ENCODE assay signal across 25 mouse cellular contexts in the genomic region with DNA sequence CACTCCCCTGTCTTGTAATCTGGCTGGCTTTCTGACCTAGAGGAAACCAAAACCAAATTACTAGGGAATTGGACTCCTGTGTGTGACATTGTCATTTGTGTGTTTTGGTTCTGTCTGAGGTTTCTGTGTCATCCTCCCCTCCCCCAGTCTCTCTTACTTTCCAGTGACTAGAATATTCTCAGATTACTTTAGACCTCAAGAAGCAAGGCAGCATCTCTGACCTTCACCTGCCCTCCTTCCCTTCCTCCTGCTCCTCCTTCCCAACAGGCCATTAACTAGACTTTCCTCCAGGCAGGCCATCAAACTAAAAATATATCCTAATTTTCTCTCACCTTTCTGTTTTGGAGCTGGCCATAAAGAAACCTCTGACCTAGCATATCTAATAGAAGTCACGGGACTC. TPM values are rescaled to one million over a fixed set of nuclear protein-coding genes. Genes with fewer than 3 reads are reported as not detected.
DNase-seq lines count a peak whose midpoint lies in the region; ATAC-seq lines count a peak whose summit lies in the region.
"Had no signal": no experiment of that assay in that cellular context is flagged by ENCODE, and none has a peak within 500 bp of the region (broad histone marks: within the 10 kb centered on the region; RNA-seq: fewer than 3 reads in every experiment).

No protein-coding gene starts in this region.

- peak overlapping the region; percentile 10; the same call in 1 of the 2 replicates for H3K27ac ChIP-seq in heart, embryonic 10.5 days
- peak overlapping the region; percentile 44 for H3K27ac ChIP-seq in kidney, embryonic 16.5 days (ENCODE audit: low read length)
- peak overlapping the region; percentile 30; the same call in 1 of the 2 replicates for H3K27ac ChIP-seq in liver, embryonic 12.5 days
- peak overlapping the region; percentile 28; the same call in 1 of the 2 replicates for H3K27ac ChIP-seq in midbrain, embryonic 10.5 days (replicated peaks)
- H3K27ac ChIP-seq in midbrain, embryonic 13.5 days: no peak overlapping the region
- H3K27ac ChIP-seq: embryonic facial prominence, embryonic 12.5 days; embryonic facial prominence, embryonic 15.5 days; gastrocnemius, adult 2 months; heart, embryonic 13.5 days; hindbrain, embryonic 14.5 days had no signal

- H3K27me3 ChIP-seq in heart, embryonic 10.5 days (ENCODE audit: insufficient read depth, poor library complexity, severe bottlenecking): no peaks in the 10 kb centered on the region
- H3K27me3 ChIP-seq in kidney, embryonic 16.5 days (ENCODE audit: insufficient read depth, low read length): no peaks in the 10 kb centered on the region
- no peaks in the 10 kb centered on the region for H3K27me3 ChIP-seq in liver, embryonic 12.5 days (replicated peaks)
- H3K27me3 ChIP-seq in midbrain, embryonic 10.5 days (ENCODE audit: low read depth, poor library complexity, severe bottlenecking): no peaks in the 10 kb centered on the region
- H3K27me3 ChIP-seq in midbrain, embryonic 13.5 days: no peaks in the 10 kb centered on the region
- H3K27me3 ChIP-seq: CH12.LX; embryonic facial prominence, embryonic 12.5 days; embryonic facial prominence, embryonic 15.5 days; heart, embryonic 13.5 days had no signal

- H3K9ac ChIP-seq in kidney, embryonic 16.5 days (replicated peaks; ENCODE audit: low read length): no peak overlapping the region
- no peak overlapping the region; the same call in 1 of the 2 replicates for H3K9ac ChIP-seq in liver, embryonic 12.5 days
- H3K9ac ChIP-seq in midbrain, embryonic 13.5 days (replicated peaks): no peak overlapping the region
- H3K9ac ChIP-seq: embryonic facial prominence, embryonic 12.5 days; embryonic facial prominence, embryonic 15.5 days; forebrain, postnatal 0 days; heart, embryonic 13.5 days; hindbrain, embryonic 14.5 days had no signal

- H3K4me1 ChIP-seq in heart, embryonic 10.5 days: peaks cover 29% of the 10 kb centered on the region
- H3K4me1 ChIP-seq in kidney, embryonic 16.5 days (ENCODE audit: insufficient read depth, low read length): peaks cover 38% of the 10 kb centered on the region
- H3K4me1 ChIP-seq in liver, embryonic 12.5 days: peaks cover 85% of the 10 kb centered on the region
- H3K4me1 ChIP-seq in midbrain, embryonic 10.5 days: peaks cover 16% of the 10 kb centered on the region
- peaks cover 8% of the 10 kb centered on the region for H3K4me1 ChIP-seq in midbrain, embryonic 13.5 days (replicated peaks)
- H3K4me1 ChIP-seq: embryonic facial prominence, embryonic 15.5 days had no signal

- WGBS in heart, embryonic 10.5 days: 60% methylated on average over 1 of the region's 1 CpGs
- WGBS in kidney, embryonic 16.5 days: 46% methylated on average over 1 of the region's 1 CpGs
- WGBS in liver, embryonic 12.5 days (ENCODE audit: insufficient replicate concordance): 93% methylated on average over 1 of the region's 1 CpGs
- whole genome bisulfite sequencing in midbrain, embryonic 10.5 days: 59% methylated on average over 1 of the region's 1 CpGs
- 57% methylated on average over 1 of the region's 1 CpGs for WGBS in midbrain, embryonic 13.5 days

- H3K4me2 ChIP-seq in kidney, embryonic 16.5 days (replicated peaks; ENCODE audit: low read depth, low read length): no peak overlapping the region
- no peak overlapping the region for H3K4me2 ChIP-seq in liver, embryonic 12.5 days
- H3K4me2 ChIP-seq in midbrain, embryonic 13.5 days (replicated peaks): no peak overlapping the region
- H3K4me2 ChIP-seq: embryonic facial prominence, embryonic 12.5 days; embryonic facial prominence, embryonic 15.5 days; heart, embryonic 13.5 days; hindbrain, embryonic 14.5 days had no signal

- peak; percentile 18; the same call in 1 of the 2 replicates for ATAC-seq in kidney, embryonic 16.5 days (ENCODE audit: low FRiP score, low TSS enrichment)
- no peak for ATAC-seq in liver, embryonic 12.5 days
- ATAC-seq in midbrain, embryonic 13.5 days: no peak
- ATAC-seq: forebrain, embryonic 14.5 days; forebrain, postnatal 0 days had no signal

- H3K4me3 ChIP-seq in heart, embryonic 10.5 days: no peak overlapping the region
- H3K4me3 ChIP-seq in kidney, embryonic 16.5 days (ENCODE audit: low read length): no peak overlapping the region
- no peak overlapping the region for H3K4me3 ChIP-seq in liver, embryonic 12.5 days
- no peak overlapping the region for H3K4me3 ChIP-seq in midbrain, embryonic 10.5 days
- H3K4me3 ChIP-seq in midbrain, embryonic 13.5 days (replicated peaks): no peak overlapping the region
- H3K4me3 ChIP-seq: embryonic facial prominence, embryonic 12.5 days; embryonic facial prominence, embryonic 15.5 days; gastrocnemius, adult 2 months; heart, embryonic 13.5 days had no signal

- no peak for DNase-seq in heart, embryonic 10.5 days (ENCODE audit: low spot score)
- DNase-seq in heart, adult 8-10 months (ENCODE audit: low spot score): no peak
- DNase-seq in kidney, postnatal 10 days: no peak
- no peak for DNase-seq in liver
- no peak for DNase-seq in midbrain, embryonic 10.5 days (ENCODE audit: low spot score)
- DNase-seq: adrenal gland, adult 2 months; B cell, adult 2 months; cerebellum, adult 11 months; cerebellum, adult 2 months; cerebellum, adult 9-11 months; cerebellum, postnatal 25 days; forebrain, postnatal 0 days; gastrocnemius, postnatal 14 days; heart, postnatal 14 days; heart, postnatal 4 days had no signal

- no peaks in the 10 kb centered on the region for H3K9me3 ChIP-seq in heart, embryonic 10.5 days
- no peaks in the 10 kb centered on the region for H3K9me3 ChIP-seq in kidney, embryonic 16.5 days (ENCODE audit: low read length)
- H3K9me3 ChIP-seq in liver, embryonic 12.5 days (replicated peaks): no peaks in the 10 kb centered on the region
- H3K9me3 ChIP-seq in midbrain, embryonic 10.5 days (replicated peaks): no peaks in the 10 kb centered on the region
- H3K9me3 ChIP-seq in midbrain, embryonic 13.5 days: no peaks in the 10 kb centered on the region
- H3K9me3 ChIP-seq: embryonic facial prominence, embryonic 12.5 days; embryonic facial prominence, embryonic 15.5 days; heart, embryonic 13.5 days had no signal

- 0 out of 2 replicates have a peak, but pooled peaks cover 5% of the 10 kb centered on the region for H3K36me3 ChIP-seq in heart, embryonic 10.5 days
- peaks cover 8% of the 10 kb centered on the region for H3K36me3 ChIP-seq in kidney, embryonic 16.5 days (ENCODE audit: insufficient read depth, low read length)
- peaks cover 5% of the 10 kb centered on the region; the same call in 1 of the 2 replicates for H3K36me3 ChIP-seq in liver, embryonic 12.5 days
- 0 out of 2 replicates have a peak, but pooled peaks cover 7% of the 10 kb centered on the region for H3K36me3 ChIP-seq in midbrain, embryonic 10.5 days
- H3K36me3 ChIP-seq in midbrain, embryonic 13.5 days: 0 out of 2 replicates have a peak, but pooled peaks cover 6% of the 10 kb centered on the region
- H3K36me3 ChIP-seq: embryonic facial prominence, embryonic 15.5 days had no signal

RNA-seq across cellular contexts. Expression of a gene that starts 50.9 kb away (rescaled TPM):
- polyA plus RNA-seq in heart, embryonic 10.5 days (2016; fragmentation: Nextera tagmentation; extraction: Ambion mirVana): 7.5 and 8.9 TPM in 2 replicates
- 1 to 10 TPM; 7.1 to 8.2 (median 8.0) TPM for total RNA-seq in heart, adult 8-10 months (2022)
- 12.5 and 15.7 TPM in 2 replicates for polyA plus RNA-seq in kidney, embryonic 16.5 days (2015; fragmentation: Nextera tagmentation; extraction: Ambion mirVana)
- polyA plus RNA-seq in liver, embryonic 12.5 days (2016; fragmentation: Nextera tagmentation; extraction: Ambion mirVana): 4.4 and 5.3 TPM in 2 replicates
- polyA plus RNA-seq in midbrain, embryonic 10.5 days (2016; fragmentation: Nextera tagmentation; extraction: Ambion mirVana): 10.4 and 10.7 TPM in 2 replicates
- 15.0 and 17.7 TPM in 2 replicates for polyA plus RNA-seq in midbrain, embryonic 13.5 days (2015; fragmentation: Nextera tagmentation; extraction: Ambion mirVana)
